Mouse (Mus musculus) CH12.LX (cell line): ENCODE measurements around the gene Grip1.

Source experiments
- CHD2 ChIP-seq: IDR thresholded peaks from 2 replicates; pipeline ENCODE4 v1.6.1; 2011; ENCODE audit warnings: low read length, improper control_type of control experiment
- CTCF ChIP-seq, 2 experiments: IDR thresholded peaks in 1 of 2; conservative IDR thresholded peaks in 1 of 2; 2 replicates each; pipeline ENCODE4 v1.5.1; 2011 to 2012; ENCODE audit warnings: low read depth in 2 of 2, low read length in 2 of 2, improper control_type of control experiment in 1 of 2, inconsistent platforms in 1 of 2, mild to moderate bottlenecking in 1 of 2, moderate library complexity in 1 of 2
- E2F4 ChIP-seq: IDR thresholded peaks from 2 replicates; pipeline ENCODE4 v1.6.1; 2011; ENCODE audit warnings: low read depth, low read length, improper control_type of control experiment; ENCODE audit not compliant: insufficient replicate concordance
- MXI1 ChIP-seq: IDR thresholded peaks from 2 replicates; pipeline ENCODE4 v1.6.1; 2011; ENCODE audit warnings: mild to moderate bottlenecking, low read depth, low read length, improper control_type of control experiment
- POLR2A ChIP-seq: IDR thresholded peaks from 2 replicates; pipeline ENCODE4 v1.6.1; 2011; ENCODE audit warnings: low read depth, mild to moderate bottlenecking, improper control_type of control experiment, low read length
- SIN3A ChIP-seq: IDR thresholded peaks from 2 replicates; pipeline ENCODE4 v1.6.1; 2012; ENCODE audit warnings: low read length, improper control_type of control experiment, inconsistent platforms
- TCF12 ChIP-seq: IDR thresholded peaks from 2 replicates; pipeline ENCODE4 v1.6.1; 2014; ENCODE audit warnings: low read depth, mild to moderate bottlenecking, inconsistent platforms, low read length, improper control_type of control experiment

GRCm38 (mm10) chr10:119457121-119457520, 3.5 kb downstream of the Grip1 start:
- TF ChIP-seq CTCF (conservative IDR thresholded peaks at IDR 0.05 in 1 of 2, IDR thresholded peaks at IDR 0.05 in 1 of 2; ENCODE audit: low read depth in 2 of 2, low read length in 2 of 2) (no peak), MXI1 (no peak), POLR2A (no peak), TCF12 (no peak), E2F4 (no peak), SIN3A (no peak), CHD2 (no peak)
